Mouse (Mus musculus) ovary, postnatal 10 days (tissue): ENCODE measurements around the gene Cckbr.
A peak's percentile ranks its signal among the peaks of the same experiment; 100 is the strongest.

Experiments
- DNase-seq: peaks from one replicate; pipeline ENCODE4 v3.0.0; 2022; ENCODE audit warnings: low spot score

The Cckbr gene

DNA sequence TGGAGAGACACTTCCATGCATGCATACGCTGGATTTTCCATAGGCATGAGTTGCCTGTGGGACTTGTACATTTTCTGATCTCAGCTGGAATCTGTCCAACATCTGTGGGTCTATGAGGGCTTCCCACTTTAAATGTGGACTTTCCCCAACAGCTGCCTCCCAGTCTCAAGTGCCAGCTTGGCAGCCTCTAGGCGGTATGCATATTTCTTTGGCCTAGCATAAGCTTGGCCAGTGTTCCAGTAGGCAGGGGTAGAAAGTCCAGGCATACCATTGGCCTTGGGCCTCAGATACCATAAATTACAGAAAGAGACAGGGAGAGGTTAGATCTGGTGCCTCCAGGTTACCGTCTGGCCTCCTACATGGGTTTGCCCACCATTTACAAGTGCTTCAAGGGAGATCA lies 72.3 kb downstream of the Cckbr start:
- DNase-seq: no peak

DNA sequence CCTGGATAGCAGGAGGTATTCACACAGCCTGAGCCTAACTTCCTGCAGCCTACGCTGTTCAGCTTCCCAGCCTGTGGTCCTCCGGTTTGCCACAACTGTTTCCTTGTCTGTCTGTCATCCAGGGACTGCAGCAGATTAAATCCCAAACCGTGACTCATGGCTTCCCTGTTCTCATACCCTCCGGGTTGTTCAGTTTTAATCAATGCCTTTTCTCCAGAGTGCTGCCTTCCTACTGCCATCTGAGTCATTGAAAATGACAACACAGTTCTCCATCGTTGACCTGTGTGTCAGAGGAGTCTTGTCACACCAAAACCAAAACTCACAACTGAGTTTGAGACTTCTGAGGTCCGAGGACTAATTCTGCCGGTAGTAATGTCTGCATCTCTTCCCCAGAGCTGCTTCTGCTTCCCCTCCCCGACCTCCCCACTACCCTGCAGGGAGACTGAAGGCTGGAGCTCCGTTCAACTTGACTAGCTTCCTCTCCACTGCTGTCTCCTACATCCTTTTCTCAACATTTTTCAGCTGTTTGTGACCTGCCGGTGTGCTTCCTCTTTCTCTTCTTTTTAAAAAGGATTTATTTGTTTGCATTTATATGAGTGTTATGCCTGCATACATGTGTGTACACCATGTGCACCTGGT lies 73.4 kb downstream of the Cckbr start:
- DNase-seq: no peak

- DNase-seq: no peak
These were observed 74.1 kb downstream of the Cckbr start for GRCm38 (mm10) chr7:105499676-105500075.

GRCm38 (mm10) chr7:105501984-105502383 lies 76.5 kb downstream of the Cckbr start:
- DNase-seq: no peak

- DNase-seq: no peak
These were observed 81.7 kb downstream of the Cckbr start for GRCm38 (mm10) chr7:105507257-105507656.

DNA sequence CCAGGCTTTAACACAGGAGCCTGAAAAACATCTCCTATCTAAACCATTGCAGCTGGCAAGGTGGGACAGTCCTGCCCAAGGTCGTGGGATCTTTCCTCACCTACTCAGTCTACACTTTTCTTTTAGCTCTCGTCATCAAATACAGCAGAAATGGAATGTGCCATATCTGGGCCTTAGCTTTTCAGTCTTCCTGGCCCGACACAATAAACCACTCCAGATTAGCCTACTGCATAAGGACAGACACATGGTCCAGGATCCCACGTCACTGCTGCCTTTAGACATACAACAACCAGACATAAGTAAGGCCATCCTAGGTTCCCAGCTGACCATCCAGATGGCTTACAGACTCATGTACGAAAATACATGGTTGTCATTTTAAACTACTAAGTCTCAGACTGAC lies 84.6 kb downstream of the Cckbr start:
- no peak for DNase-seq

DNA sequence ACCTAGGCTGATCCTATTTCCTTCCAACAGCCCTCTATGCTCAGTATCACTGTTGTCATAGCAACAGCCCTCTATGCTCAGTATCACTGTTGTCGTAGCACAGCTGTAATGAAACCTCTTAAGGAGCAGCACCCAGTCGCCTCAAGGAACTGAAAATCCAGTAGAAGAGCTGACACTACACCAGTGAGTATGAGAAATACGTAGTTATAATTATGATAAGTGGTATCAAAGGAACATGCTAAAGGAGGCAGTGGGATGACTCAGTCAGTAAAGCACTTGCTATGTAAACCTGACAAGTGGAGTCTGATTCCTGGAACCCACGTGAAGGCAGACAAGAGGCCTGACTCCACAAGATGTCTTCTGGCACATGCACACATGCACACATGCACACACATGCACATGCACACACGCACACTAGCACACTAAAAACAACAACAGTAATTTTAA lies 88.3 kb downstream of the Cckbr start:
- no peak for DNase-seq

GRCm38 (mm10) chr7:105514561-105514960 lies 89.0 kb downstream of the Cckbr start:
- no peak for DNase-seq

- DNase-seq: peak; percentile 8
These were observed 89.6 kb downstream of the Cckbr start for GRCm38 (mm10) chr7:105515178-105515577.

DNA sequence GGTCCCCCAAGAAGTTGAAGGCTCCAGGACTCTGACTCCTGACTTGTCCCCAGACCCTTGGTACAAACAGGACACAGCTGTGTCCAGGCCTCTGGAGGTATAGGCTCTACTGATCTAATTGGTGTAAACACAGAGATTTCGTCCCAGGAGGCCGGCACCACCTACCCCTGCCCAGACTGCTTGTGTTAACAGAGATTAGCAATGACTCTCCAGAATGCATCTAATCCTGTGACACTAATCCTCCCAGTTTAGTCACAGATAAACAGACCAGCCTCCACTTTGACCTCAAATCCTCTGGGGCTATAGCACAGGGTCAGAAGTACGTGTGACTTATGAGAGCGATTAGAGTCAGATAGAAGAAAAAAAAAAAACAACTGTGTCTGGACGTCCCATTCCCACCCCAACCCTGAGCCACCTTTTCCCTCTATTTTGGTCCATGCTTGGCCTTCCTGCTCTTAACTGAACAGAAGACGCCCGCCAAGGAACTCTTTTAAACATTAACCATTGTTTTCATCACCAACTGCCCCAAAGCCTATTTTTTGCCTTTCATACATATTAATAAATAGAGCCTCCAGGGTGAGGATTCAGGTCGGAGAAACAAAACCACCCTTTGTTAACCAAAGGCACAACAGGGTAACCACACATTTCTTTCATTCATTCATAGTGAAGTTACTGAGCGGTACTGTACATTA lies 91.3 kb downstream of the Cckbr start:
- no peak for DNase-seq

DNA sequence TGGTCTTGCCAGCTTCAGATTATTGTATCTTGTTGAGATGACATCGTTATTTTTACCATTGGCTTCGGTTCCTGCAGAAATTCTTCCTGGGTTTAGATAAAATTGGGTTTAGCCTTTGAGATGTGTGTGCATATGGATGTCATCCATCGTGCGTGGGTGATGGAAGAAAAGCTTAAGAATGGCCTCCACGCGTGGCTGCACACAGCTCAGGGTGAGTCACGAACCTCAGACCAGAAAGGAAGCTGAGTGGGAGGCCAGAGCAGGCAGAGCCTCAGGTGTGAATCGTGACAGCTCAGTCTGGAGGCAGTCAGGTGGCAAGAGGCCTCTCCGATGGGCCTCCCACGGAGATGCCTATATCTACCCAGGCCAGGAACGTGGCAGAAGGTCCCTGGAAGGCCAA lies 93.8 kb downstream of the Cckbr start:
- DNase-seq: no peak

DNA sequence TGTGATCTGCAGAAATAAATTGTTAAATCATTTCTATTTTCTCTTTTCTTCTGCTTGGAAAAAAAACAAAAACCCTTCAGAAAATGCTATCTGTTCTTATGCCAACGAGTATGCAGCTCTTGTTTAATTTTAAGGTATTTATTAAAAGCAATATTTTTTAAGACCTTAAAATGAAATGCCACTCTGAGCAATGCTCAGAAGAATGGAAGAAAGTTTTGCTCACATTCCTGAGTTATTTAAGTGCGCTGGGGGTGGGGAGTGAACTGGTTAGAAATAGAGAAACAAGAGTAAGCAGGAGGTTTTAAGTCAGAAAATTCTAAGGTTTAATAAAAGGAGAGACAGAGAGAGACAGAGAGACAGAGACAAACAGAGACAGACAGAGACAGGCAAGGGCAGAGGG lies 94.2 kb downstream of the Cckbr start:
- no peak for DNase-seq

DNA sequence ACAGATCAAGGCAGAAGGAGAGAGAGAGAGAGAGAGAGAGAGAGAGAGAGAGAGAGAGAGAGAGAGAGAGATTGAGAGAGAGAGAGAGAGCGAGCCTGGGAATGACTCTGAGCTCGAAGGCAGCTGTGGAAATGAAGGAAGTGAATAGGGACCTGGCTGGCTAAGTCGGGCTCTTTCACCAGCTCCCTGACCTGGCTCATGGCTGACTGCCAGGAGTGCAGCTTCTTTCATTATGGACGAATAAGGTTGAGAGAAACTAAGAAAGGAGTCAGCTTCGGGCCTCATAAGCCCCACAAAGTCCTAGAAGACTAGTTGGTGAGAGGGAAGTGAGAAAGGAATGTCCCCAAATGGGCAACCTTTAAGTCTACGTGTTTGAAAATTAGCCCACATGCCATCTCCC lies 94.7 kb downstream of the Cckbr start:
- DNase-seq: no peak
